15 mouse cellular contexts compared by ENCODE assay signal in the genomic region with DNA sequence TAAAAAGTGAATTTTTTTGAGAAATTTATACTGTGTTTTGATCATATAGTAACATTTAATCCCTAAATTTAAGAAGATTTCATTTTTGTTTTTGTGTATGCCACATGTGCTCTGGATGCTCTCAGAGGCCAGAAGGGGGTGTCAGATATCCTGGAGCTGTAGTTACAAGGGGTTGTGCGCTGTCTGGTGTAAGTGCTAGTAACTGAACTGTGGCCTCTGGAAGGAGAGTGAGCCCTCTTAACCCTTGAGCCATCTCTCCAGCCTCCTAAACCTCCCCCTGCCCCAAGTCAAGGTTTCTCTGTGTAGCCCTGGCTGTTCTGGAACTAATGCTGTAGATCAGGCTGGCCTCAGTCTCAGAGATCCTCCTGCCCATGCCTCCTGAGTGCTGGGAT.
DNase-seq lines count a peak whose midpoint lies in the region; ATAC-seq and TF ChIP-seq lines count a peak whose summit lies in the region.
"Had no signal": no experiment of that assay in that cellular context is flagged by ENCODE, and none has a peak within 500 bp of the region (broad histone marks: within the 10 kb centered on the region; RNA-seq: fewer than 3 reads in every experiment).

No protein-coding gene starts in this region.

- ATAC-seq in midbrain, embryonic 11.5 days (ENCODE audit: low FRiP score) = no peak
- no peak for ATAC-seq in midbrain, embryonic 16.5 days
- no peak for ATAC-seq in forebrain, embryonic 16.5 days
- ATAC-seq: activated CD4-positive, CD25-positive, alpha-beta regulatory T cell, adult 4 months; CD4-positive, CD25-positive, alpha-beta regulatory T cell, adult 4 months; forebrain, embryonic 13.5 days; forebrain, embryonic 15.5 days had no signal

- no peak overlapping the region for H3K9ac ChIP-seq in midbrain, embryonic 11.5 days (ENCODE audit: low read length)
- H3K9ac ChIP-seq in midbrain, embryonic 16.5 days (ENCODE audit: low read depth, low read length) = no peak overlapping the region
- H3K9ac ChIP-seq in CH12.LX (ENCODE audit: insufficient read depth, low read depth) (no peak overlapping the region), MEL (ENCODE audit: control insufficient read depth, low read depth, low read length, poor library complexity, severe bottlenecking) (no peak overlapping the region; the same call in 1 of the 2 replicates)
- H3K9ac ChIP-seq in forebrain, embryonic 16.5 days (replicated peaks; ENCODE audit: low read depth, low read length) = no peak overlapping the region
- H3K9ac ChIP-seq: embryonic facial prominence, embryonic 12.5 days; forebrain, embryonic 13.5 days; forebrain, embryonic 15.5 days had no signal

- intact Hi-C loops in heart, postnatal 10 days (cut with DNase I) = loop anchor here (1.0 kb wide), 1 partner anchor 275 kb away; no protein-coding TSS in a partner anchor

- TF ChIP-seq POLR2A in CH12.LX (IDR thresholded peaks at IDR 0.05; ENCODE audit: low read depth, low read length) (no peak), MEL (IDR thresholded peaks at IDR 0.05; ENCODE audit: control insufficient read depth in 1 of 2, insufficient read depth in 1 of 2, low read depth in 1 of 2, low read length in 2 of 2, poor library complexity in 1 of 2) (no peak)

- dilution Hi-C loops in CH12.LX (cut with MboI; ENCODE audit: extremely low pct_ligation_motif_present, extremely low pct_unique_long_range_greater_than_20kb, low sequenced_read_pairs) = no loop called here

- H3K36me3 ChIP-seq in heart, embryonic 10.5 days = no peaks in the 10 kb centered on the region
- H3K36me3 ChIP-seq in midbrain, embryonic 11.5 days (ENCODE audit: control insufficient read depth, insufficient read depth, low read length) = no peaks in the 10 kb centered on the region
- no peaks in the 10 kb centered on the region for H3K36me3 ChIP-seq in midbrain, embryonic 16.5 days (ENCODE audit: control insufficient read depth, insufficient read depth, low read length)
- H3K36me3 ChIP-seq in CH12.LX (replicated peaks in 1 of 2; ENCODE audit: control insufficient read depth in 1 of 2, insufficient read depth in 1 of 2, low read length in 1 of 2) = peaks cover 2 to 33% of the 10 kb centered on the region in 2 experiments
- H3K36me3 ChIP-seq in MEL (ENCODE audit: control insufficient read depth in 1 of 2, insufficient read depth in 2 of 2, low read length in 2 of 2) = no peaks in the 10 kb centered on the region; a peak in 1 of 4 replicates
- no peaks in the 10 kb centered on the region for H3K36me3 ChIP-seq in forebrain, embryonic 16.5 days (ENCODE audit: control insufficient read depth, insufficient read depth)
- H3K36me3 ChIP-seq: embryonic facial prominence, embryonic 10.5 days; embryonic facial prominence, embryonic 12.5 days; forebrain, embryonic 15.5 days; G1E had no signal

- no peak overlapping the region for H3K27ac ChIP-seq in heart, embryonic 10.5 days
- no peak overlapping the region for H3K27ac ChIP-seq in midbrain, embryonic 11.5 days (ENCODE audit: low read depth, low read length)
- H3K27ac ChIP-seq in midbrain, embryonic 16.5 days (ENCODE audit: low read length) = no peak overlapping the region
- H3K27ac ChIP-seq in CH12.LX (ENCODE audit: insufficient read depth, low read depth) = no peak overlapping the region
- no peak overlapping the region for H3K27ac ChIP-seq in MEL (ENCODE audit: control insufficient read depth, low read depth, low read length)
- H3K27ac ChIP-seq in forebrain, embryonic 16.5 days (ENCODE audit: low read length) = no peak overlapping the region
- H3K27ac ChIP-seq: embryonic facial prominence, embryonic 10.5 days; embryonic facial prominence, embryonic 12.5 days; forebrain, embryonic 13.5 days; forebrain, embryonic 15.5 days had no signal

- DNase-seq in heart, embryonic 10.5 days (ENCODE audit: low spot score) = peak; percentile 74
- DNase-seq in heart, postnatal 10 days = no peak
- DNase-seq in midbrain, embryonic 11.5 days (ENCODE audit: low spot score, missing footprints) = peak; percentile 51
- DNase-seq in CH12.LX (ENCODE audit: extremely low read depth) (no peak), MEL (ENCODE audit: low read depth, low spot score) (peak; percentile 52)
- no peak for DNase-seq in T-cell, adult 2 months (ENCODE audit: low spot score)

- 79% methylated on average over 1 of the region's 1 CpGs for WGBS in heart, embryonic 10.5 days
- WGBS in midbrain, embryonic 11.5 days = 93% methylated on average over 1 of the region's 1 CpGs
- WGBS in midbrain, embryonic 16.5 days = 100% methylated on average over 1 of the region's 1 CpGs
- 82% methylated on average over 1 of the region's 1 CpGs for WGBS in forebrain, embryonic 16.5 days

- H3K27me3 ChIP-seq in heart, embryonic 10.5 days (ENCODE audit: insufficient read depth, poor library complexity, severe bottlenecking) = no peaks in the 10 kb centered on the region
- no peaks in the 10 kb centered on the region for H3K27me3 ChIP-seq in midbrain, embryonic 11.5 days (ENCODE audit: control insufficient read depth, insufficient read depth, low read length)
- no peaks in the 10 kb centered on the region for H3K27me3 ChIP-seq in midbrain, embryonic 16.5 days (ENCODE audit: control insufficient read depth, insufficient read depth, low read depth, low read length)
- H3K27me3 ChIP-seq in CH12.LX (replicated peaks) (no peaks in the 10 kb centered on the region), MEL (ENCODE audit: control insufficient read depth in 1 of 2, insufficient read depth in 2 of 2, low read length in 2 of 2) (no peaks in the 10 kb centered on the region)
- no peaks in the 10 kb centered on the region for H3K27me3 ChIP-seq in forebrain, embryonic 16.5 days (replicated peaks; ENCODE audit: control insufficient read depth, insufficient read depth, low read length)
- H3K27me3 ChIP-seq: embryonic facial prominence, embryonic 12.5 days; forebrain, embryonic 13.5 days; forebrain, embryonic 15.5 days had no signal

- H3K79me2 ChIP-seq in CH12.LX (replicated peaks; ENCODE audit: control insufficient read depth, extremely low read depth, insufficient read depth, poor library complexity, severe bottlenecking) (peaks cover under 1% of the 10 kb centered on the region; the same call in 1 of the 2 replicates), MEL (ENCODE audit: control insufficient read depth, insufficient read depth, low read length, poor library complexity) (no peaks in the 10 kb centered on the region; the same call in 1 of the 2 replicates)

- H3K4me1 ChIP-seq in heart, embryonic 10.5 days = peaks cover 26% of the 10 kb centered on the region
- H3K4me1 ChIP-seq in midbrain, embryonic 11.5 days (ENCODE audit: control insufficient read depth, insufficient read depth, low read length) = peaks cover 9% of the 10 kb centered on the region; the same call in 1 of the 2 replicates
- peaks cover 7% of the 10 kb centered on the region for H3K4me1 ChIP-seq in midbrain, embryonic 16.5 days (ENCODE audit: control insufficient read depth, insufficient read depth, low read length)
- H3K4me1 ChIP-seq in CH12.LX (ENCODE audit: control insufficient read depth in 1 of 2, insufficient read depth in 2 of 2) = peaks cover 11 to 37% of the 10 kb centered on the region in 2 experiments
- H3K4me1 ChIP-seq in MEL (ENCODE audit: control insufficient read depth in 1 of 2, insufficient read depth in 2 of 2, low read length in 2 of 2) = peaks cover 4 to 10% of the 10 kb centered on the region in 2 experiments
- peaks cover 10% of the 10 kb centered on the region for H3K4me1 ChIP-seq in forebrain, embryonic 16.5 days (replicated peaks; ENCODE audit: control insufficient read depth, insufficient read depth, low read length)

- TF ChIP-seq CTCF in CH12.LX (conservative IDR thresholded peaks at IDR 0.05 in 1 of 2, IDR thresholded peaks at IDR 0.05 in 1 of 2; ENCODE audit: low read depth in 2 of 2, low read length in 2 of 2) (peak in 1 of 2 experiments; percentile 56; a peak in 2 of 4 replicates), MEL (IDR thresholded peaks at IDR 0.05 in 2 of 3, conservative IDR thresholded peaks at IDR 0.05 in 1 of 3; ENCODE audit: control insufficient read depth in 1 of 3, insufficient read depth in 1 of 3, low read depth in 2 of 3, low read length in 3 of 3, poor library complexity in 1 of 3, severe bottlenecking in 1 of 3) (peak in 2 of 3 experiments; percentile 15 to 52; a peak in 2 of 6 replicates)

- TF ChIP-seq EP300 in CH12.LX (IDR thresholded peaks at IDR 0.05; ENCODE audit: low read length) (no peak), MEL (IDR thresholded peaks at IDR 0.05; ENCODE audit: low read depth in 1 of 2, low read length in 2 of 2) (no peak)

- H3K4me2 ChIP-seq in midbrain, embryonic 11.5 days = no peak overlapping the region
- H3K4me2 ChIP-seq in midbrain, embryonic 16.5 days (ENCODE audit: low read length) = no peak overlapping the region
- H3K4me2 ChIP-seq in CH12.LX (ENCODE audit: insufficient read depth, low read depth, poor library complexity, severe bottlenecking) = no peak overlapping the region
- H3K4me2 ChIP-seq in forebrain, embryonic 16.5 days (ENCODE audit: low read length) = no peak overlapping the region
- H3K4me2 ChIP-seq: embryonic facial prominence, embryonic 12.5 days; forebrain, embryonic 13.5 days; forebrain, embryonic 15.5 days had no signal

- no peaks in the 10 kb centered on the region for H3K9me3 ChIP-seq in heart, embryonic 10.5 days
- no peaks in the 10 kb centered on the region for H3K9me3 ChIP-seq in midbrain, embryonic 11.5 days (ENCODE audit: control insufficient read depth, low read length)
- no peaks in the 10 kb centered on the region for H3K9me3 ChIP-seq in midbrain, embryonic 16.5 days (replicated peaks; ENCODE audit: control insufficient read depth, low read length, poor library complexity, severe bottlenecking)
- H3K9me3 ChIP-seq in CH12.LX (replicated peaks; ENCODE audit: low read length) (no peaks in the 10 kb centered on the region), MEL (replicated peaks; ENCODE audit: insufficient read depth, low read length) (no peaks in the 10 kb centered on the region)
- H3K9me3 ChIP-seq in forebrain, embryonic 16.5 days (ENCODE audit: control insufficient read depth, low read length) = no peaks in the 10 kb centered on the region
- H3K9me3 ChIP-seq: embryonic facial prominence, embryonic 10.5 days; embryonic facial prominence, embryonic 12.5 days; forebrain, embryonic 13.5 days; forebrain, embryonic 15.5 days; G1E had no signal

- no peak overlapping the region for H3K4me3 ChIP-seq in heart, embryonic 10.5 days
- no peak overlapping the region for H3K4me3 ChIP-seq in midbrain, embryonic 11.5 days (ENCODE audit: low read depth, low read length)
- no peak overlapping the region for H3K4me3 ChIP-seq in midbrain, embryonic 16.5 days (ENCODE audit: low read depth, low read length)
- H3K4me3 ChIP-seq in CH12.LX (replicated peaks in 1 of 3; ENCODE audit: low read depth in 2 of 3, low read length in 2 of 3, poor library complexity in 1 of 3) = no peak overlapping the region
- H3K4me3 ChIP-seq in MEL (ENCODE audit: control insufficient read depth in 1 of 2, insufficient read depth in 1 of 2, low read depth in 2 of 2, low read length in 2 of 2) = no peak overlapping the region
- no peak overlapping the region for H3K4me3 ChIP-seq in forebrain, embryonic 16.5 days (replicated peaks; ENCODE audit: low read length)
- H3K4me3 ChIP-seq: embryonic facial prominence, embryonic 10.5 days; embryonic facial prominence, embryonic 12.5 days; forebrain, embryonic 13.5 days; forebrain, embryonic 15.5 days had no signal

- TF ChIP-seq RAD21 in CH12.LX (IDR thresholded peaks at IDR 0.05; ENCODE audit: low read depth, low read length) = peak; percentile 14
- peak; percentile 37 for TF ChIP-seq RAD21 in MEL (IDR thresholded peaks at IDR 0.05; ENCODE audit: low read depth, low read length)

- in situ Hi-C loops in CH12.LX (cut with MboI; ENCODE audit: low pct_ligation_motif_present, low pct_unique_long_range_greater_than_20kb, low sequenced_read_pairs) = loop anchor here (5.0 to 10.0 kb wide), 3 partner anchors 78 to 282 kb away; a partner anchor contains a TSS

Comparison
In these comparisons a context has a peak if more than half of its experiments do, and no peak if none do; other contexts are left out.
1. DNase-seq: peak in heart, embryonic 10.5 days (single experiment), midbrain, embryonic 11.5 days (single experiment) and MEL (single experiment); none in heart, postnatal 10 days (0 of 2), CH12.LX (single experiment) and T-cell, adult 2 months (single experiment).